Mouse (Mus musculus) lung, embryonic 15.5 days (tissue): ENCODE measurements around the gene Styx. TPM values are rescaled to one million over a fixed set of nuclear protein-coding genes. Genes with fewer than 3 reads are reported as not detected.

Experiments used
- ATAC-seq: fragments of 200-750 bp; cut with Nextera tagmentation; 2 replicates; pipeline ENCODE4 v1.8.0; 2017; ENCODE audit warnings: moderate number of reproducible peaks, borderline replicate concordance; ENCODE audit not compliant: low FRiP score, low TSS enrichment; ENCODE audit errors: extremely low read depth
- H3K27ac ChIP-seq: fragments of 300-500 bp; sonication (generic); 2 replicates; pipeline ENCODE4 v1.5.1; 2015; ENCODE audit warnings: moderate library complexity, mild to moderate bottlenecking, inconsistent platforms
- H3K27me3 ChIP-seq: fragments of 300-500 bp; sonication (generic); 2 replicates; pipeline ENCODE4 v1.6.1; 2015; ENCODE audit warnings: inconsistent platforms
- H3K36me3 ChIP-seq: fragments of 300-500 bp; sonication (generic); 2 replicates; pipeline ENCODE4 v1.6.1; 2015; ENCODE audit warnings: inconsistent platforms
- H3K4me1 ChIP-seq: fragments of 300-500 bp; sonication (generic); 2 replicates; pipeline ENCODE4 v1.6.1; 2015; ENCODE audit warnings: inconsistent platforms
- H3K4me2 ChIP-seq: fragments of 300-500 bp; sonication (generic); 2 replicates; pipeline ENCODE4 v1.6.1; 2015; ENCODE audit warnings: inconsistent platforms, mild to moderate bottlenecking, moderate library complexity
- H3K4me3 ChIP-seq: fragments of 300-500 bp; sonication (generic); 2 replicates; pipeline ENCODE4 v1.5.1; 2015; ENCODE audit warnings: mild to moderate bottlenecking, inconsistent platforms
- H3K9ac ChIP-seq: fragments of 300-500 bp; sonication (generic); 2 replicates; pipeline ENCODE4 v1.6.1; 2015; ENCODE audit warnings: inconsistent platforms
- H3K9me3 ChIP-seq: fragments of 300-500 bp; sonication (generic); 2 replicates; pipeline ENCODE4 v1.6.1; 2016; ENCODE audit warnings: inconsistent platforms
- WGBS: fragments of 180-500 bp; shearing (Covaris S2); methylation state at CpG from one replicate; pipeline ENCODE4 v1.1.7; 2015; 5-methylcytosine and 5-hydroxymethylcytosine counted together
- polyA plus RNA-seq: library from polyadenylated mRNA; unstranded; fragments of >200 nt; fragmentation: Nextera tagmentation; extraction: Ambion mirVana; gene quantifications from 2 replicates; pipeline ENCODE4 v1.2.1, GENCODE M21; 2015

Styx gene
- polyA plus RNA-seq, 1 experiment from 2014 or later: 68.9 TPM

DNA sequence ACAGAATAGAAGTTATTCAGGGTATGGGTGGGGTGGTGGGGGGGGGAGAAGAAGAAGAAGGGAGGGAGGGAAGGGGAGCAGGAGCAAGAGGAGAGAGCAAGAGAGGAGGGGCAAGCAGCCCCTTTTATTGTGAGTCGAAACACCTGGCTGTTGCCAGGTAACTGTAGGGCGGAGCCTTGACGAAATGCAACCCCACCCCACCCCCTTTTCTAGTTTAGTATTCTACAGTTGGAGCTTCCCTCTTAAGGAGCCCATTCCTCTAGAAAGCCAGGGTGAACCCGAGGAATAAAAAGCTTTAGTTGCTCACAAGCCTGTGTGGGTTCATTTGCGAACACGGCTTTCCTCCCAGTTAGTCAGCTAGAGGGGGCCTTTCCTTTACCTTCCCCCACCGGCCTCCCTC is 94.0 kb downstream of the Styx start:
- H3K27me3 ChIP-seq: no peaks in the 10 kb centered on the region
- H3K4me2 ChIP-seq: no peak overlapping the region
- peaks cover 25% of the 10 kb centered on the region for H3K4me1 ChIP-seq
- 59% methylated on average over 7 of the region's 7 CpGs for WGBS
- ATAC-seq: no peak
- H3K4me3 ChIP-seq: no peak overlapping the region
- H3K27ac ChIP-seq: no peak overlapping the region
- H3K9ac ChIP-seq: no peak overlapping the region
- no peaks in the 10 kb centered on the region for H3K9me3 ChIP-seq
- no peaks in the 10 kb centered on the region for H3K36me3 ChIP-seq

DNA sequence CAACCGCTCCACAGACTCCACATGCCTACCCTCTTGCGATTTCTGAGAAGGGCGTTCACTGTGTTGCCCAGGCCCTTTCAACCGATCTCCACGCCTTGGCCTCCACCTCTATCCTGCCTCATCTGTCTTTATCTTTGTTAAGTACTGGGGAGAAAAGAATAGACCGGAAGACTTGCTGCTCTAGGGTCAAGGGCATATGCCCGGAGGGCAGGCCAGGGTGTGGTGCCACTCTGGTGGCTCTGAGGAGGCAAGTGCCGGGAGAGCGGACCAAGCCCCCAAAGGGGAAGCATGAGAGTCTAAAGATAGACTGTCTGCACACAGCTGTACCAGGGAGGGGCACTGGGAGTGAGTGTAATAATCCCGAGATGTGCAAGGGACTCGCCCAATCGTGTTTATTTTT is 94.6 kb downstream of the Styx start:
- Histone ChIP-seq H3K4me2 (no peak overlapping the region), H3K4me3 (no peak overlapping the region), H3K9ac (no peak overlapping the region), H3K27ac (no peak overlapping the region), H3K9me3 (no peaks in the 10 kb centered on the region), H3K36me3 (no peaks in the 10 kb centered on the region), H3K4me1 (peaks cover 25% of the 10 kb centered on the region), H3K27me3 (no peaks in the 10 kb centered on the region)
- ATAC-seq: no peak
- 52% methylated on average over 12 of the region's 12 CpGs for WGBS

DNA sequence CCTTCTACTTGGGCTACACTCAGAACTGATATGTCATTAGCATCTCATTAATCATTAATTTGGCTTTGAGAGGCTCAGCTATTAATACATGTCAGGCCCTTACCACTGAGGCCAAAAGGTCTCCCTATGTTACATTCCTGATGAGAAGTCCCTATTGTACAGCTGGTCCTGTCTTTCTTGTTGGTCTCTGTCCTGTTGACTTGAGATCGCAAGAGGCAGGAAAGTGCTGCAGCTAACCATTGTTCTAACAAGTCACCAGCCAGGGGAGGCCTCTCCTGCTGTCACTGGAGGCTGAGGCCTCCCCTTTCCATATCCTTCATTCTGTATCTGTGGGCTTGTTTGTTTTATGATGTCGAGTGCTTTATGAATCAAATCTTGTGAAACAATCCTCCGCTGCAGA is 95.9 kb downstream of the Styx start:
- H3K4me2 ChIP-seq: no peak overlapping the region
- WGBS: 24% methylated on average over 3 of the region's 3 CpGs
- peaks cover 28% of the 10 kb centered on the region for H3K4me1 ChIP-seq
- H3K27me3 ChIP-seq: no peaks in the 10 kb centered on the region
- no peak; the same call in 1 of the 2 replicates for ATAC-seq
- H3K27ac ChIP-seq: no peak overlapping the region
- H3K4me3 ChIP-seq: no peak overlapping the region
- H3K9ac ChIP-seq: no peak overlapping the region
- no peaks in the 10 kb centered on the region for H3K36me3 ChIP-seq
- no peaks in the 10 kb centered on the region for H3K9me3 ChIP-seq

DNA sequence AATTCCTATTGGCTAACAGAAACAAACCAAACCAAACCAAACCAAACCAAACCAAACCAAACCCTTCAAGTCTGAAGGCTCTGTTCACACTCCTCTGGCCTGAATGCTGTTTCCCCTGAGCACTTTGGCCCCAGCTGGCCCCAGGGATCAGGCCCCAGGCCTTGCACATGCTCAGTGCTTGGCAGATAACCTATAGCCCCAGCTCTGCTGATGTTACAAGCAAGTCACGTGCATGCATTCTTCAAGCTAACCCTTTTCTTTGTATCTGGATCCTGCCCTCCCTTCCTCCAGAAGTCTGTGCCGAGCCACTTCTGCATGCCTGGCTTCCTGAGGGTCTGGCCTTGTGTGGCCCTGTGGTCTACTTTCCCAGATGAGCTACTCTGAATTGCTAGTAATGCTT is 100.2 kb downstream of the Styx start:
- Histone ChIP-seq H3K27me3 (no peaks in the 10 kb centered on the region), H3K9me3 (no peaks in the 10 kb centered on the region), H3K27ac (peak overlapping the region; percentile 67; the same call in 1 of the 2 replicates), H3K4me2 (no peak overlapping the region), H3K9ac (no peak overlapping the region), H3K4me1 (peaks cover 50% of the 10 kb centered on the region), H3K36me3 (no peaks in the 10 kb centered on the region), H3K4me3 (no peak overlapping the region)
- ATAC-seq: no peak
- WGBS: 26% methylated on average over 2 of the region's 2 CpGs

DNA sequence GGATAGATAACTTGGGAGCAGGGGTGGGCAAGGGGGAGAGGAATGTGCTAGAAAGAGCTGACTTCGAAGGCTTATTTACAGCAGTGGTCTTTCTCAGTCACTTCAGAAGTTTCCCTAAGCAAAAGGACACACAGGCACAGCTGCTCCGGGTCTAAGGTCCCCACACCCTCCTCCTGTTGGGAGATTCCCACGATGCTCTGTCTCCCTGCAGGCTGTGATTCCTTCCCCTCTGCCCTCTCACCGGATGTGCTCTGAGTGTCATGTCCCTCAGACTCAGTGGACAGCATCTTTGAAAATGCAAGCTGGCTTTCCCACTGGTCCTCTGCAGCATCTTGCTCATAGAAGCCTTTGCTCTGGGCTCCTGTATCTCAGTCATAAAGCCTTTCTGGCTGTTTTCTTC is 101.3 kb downstream of the Styx start:
- H3K4me1 ChIP-seq: peaks cover 52% of the 10 kb centered on the region
- peak; percentile 53; the same call in 1 of the 2 replicates for ATAC-seq

DNA sequence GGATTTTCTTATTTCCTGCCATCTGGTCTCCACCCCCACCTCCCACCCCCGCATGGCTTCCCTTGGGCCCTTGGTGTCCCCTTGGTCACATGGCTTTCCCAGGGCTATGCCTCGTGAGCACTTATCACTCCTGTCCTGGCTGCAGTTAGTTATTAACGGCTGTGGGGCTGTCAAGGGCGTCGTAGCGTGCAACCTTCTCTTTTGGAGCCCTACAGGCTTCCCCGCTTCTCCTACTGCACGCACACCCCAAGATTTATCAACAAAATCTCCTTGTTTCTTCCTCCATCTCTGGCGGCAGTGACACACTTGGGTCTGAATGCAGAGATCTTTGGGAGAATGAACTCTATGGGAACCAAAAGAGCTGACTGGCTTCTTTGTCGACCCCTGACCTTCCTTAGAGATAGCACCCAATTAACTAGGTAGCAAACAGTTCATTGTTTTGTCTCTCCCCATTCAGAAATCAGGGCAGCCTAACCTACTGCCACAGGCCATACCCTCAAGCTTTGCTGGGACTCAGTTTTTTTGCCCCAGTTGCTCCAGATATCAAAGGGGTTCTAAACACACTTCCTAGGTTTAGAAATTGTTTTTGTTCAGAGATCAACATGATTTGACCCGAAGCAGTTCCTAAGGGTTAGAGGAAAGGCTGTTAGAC is 102.1 kb downstream of the Styx start:
- no peak overlapping the region for H3K9ac ChIP-seq
- peak overlapping the region; percentile 13; the same call in 1 of the 2 replicates for H3K4me2 ChIP-seq
- no peaks in the 10 kb centered on the region for H3K9me3 ChIP-seq
- peaks cover 58% of the 10 kb centered on the region for H3K4me1 ChIP-seq
- 5% methylated on average over 11 of the region's 11 CpGs for WGBS
- peaks cover 5% of the 10 kb centered on the region for H3K36me3 ChIP-seq
- H3K27ac ChIP-seq: peak overlapping the region; percentile 87
- no peak overlapping the region for H3K4me3 ChIP-seq
- no peaks in the 10 kb centered on the region for H3K27me3 ChIP-seq
- peak; percentile 53 for ATAC-seq

More for the DNA sequence above, 101.3 kb downstream of the Styx start:
- 23% methylated on average over 4 of the region's 4 CpGs for WGBS
- Histone ChIP-seq H3K36me3 (no peaks in the 10 kb centered on the region), H3K4me3 (no peak overlapping the region), H3K4me2 (no peak overlapping the region), H3K9me3 (no peaks in the 10 kb centered on the region), H3K9ac (no peak overlapping the region), H3K27ac (peak overlapping the region; percentile 87), H3K27me3 (no peaks in the 10 kb centered on the region)

DNA sequence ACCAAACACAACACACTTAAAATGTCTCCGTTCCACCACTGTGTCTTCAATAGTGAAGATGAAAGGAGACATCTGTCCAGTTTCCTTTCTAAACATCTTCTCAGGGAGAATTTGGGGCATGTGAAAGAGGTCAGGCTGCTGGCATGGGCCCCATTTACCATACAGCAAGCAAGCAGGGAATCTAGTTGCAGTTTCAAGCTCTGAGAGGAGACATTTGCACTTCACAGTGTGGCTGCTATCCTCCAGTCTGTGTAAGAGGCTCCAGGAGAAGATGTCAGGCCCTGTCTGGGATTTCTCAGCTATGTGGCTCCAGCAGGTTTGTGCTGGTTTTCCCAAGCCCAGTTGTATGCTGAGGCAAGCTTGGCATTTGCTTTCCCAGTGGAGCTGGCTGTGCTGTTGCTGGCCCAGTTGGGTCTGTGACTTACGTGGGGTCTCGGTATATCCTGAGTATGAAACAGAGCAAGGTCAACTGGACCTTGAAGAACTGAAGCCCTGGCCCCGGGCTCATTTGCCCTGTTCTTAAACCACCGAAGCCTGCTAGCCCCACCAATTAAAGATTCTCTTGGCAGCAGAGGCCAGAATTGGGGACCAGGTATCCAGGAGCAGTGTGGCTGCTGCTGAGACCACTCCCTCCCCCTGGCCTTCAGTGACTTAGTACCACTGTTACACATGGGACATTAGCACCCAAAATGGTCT is 102.8 kb downstream of the Styx start:
- Histone ChIP-seq H3K4me2 (no peak overlapping the region), H3K4me3 (no peak overlapping the region), H3K36me3 (peaks cover 12% of the 10 kb centered on the region), H3K27me3 (no peaks in the 10 kb centered on the region), H3K9ac (no peak overlapping the region), H3K9me3 (no peaks in the 10 kb centered on the region), H3K27ac (peak overlapping the region; percentile 87), H3K4me1 (peaks cover 58% of the 10 kb centered on the region)
- 47% methylated on average over 5 of the region's 5 CpGs for WGBS
- ATAC-seq: peak; percentile 66

DNA sequence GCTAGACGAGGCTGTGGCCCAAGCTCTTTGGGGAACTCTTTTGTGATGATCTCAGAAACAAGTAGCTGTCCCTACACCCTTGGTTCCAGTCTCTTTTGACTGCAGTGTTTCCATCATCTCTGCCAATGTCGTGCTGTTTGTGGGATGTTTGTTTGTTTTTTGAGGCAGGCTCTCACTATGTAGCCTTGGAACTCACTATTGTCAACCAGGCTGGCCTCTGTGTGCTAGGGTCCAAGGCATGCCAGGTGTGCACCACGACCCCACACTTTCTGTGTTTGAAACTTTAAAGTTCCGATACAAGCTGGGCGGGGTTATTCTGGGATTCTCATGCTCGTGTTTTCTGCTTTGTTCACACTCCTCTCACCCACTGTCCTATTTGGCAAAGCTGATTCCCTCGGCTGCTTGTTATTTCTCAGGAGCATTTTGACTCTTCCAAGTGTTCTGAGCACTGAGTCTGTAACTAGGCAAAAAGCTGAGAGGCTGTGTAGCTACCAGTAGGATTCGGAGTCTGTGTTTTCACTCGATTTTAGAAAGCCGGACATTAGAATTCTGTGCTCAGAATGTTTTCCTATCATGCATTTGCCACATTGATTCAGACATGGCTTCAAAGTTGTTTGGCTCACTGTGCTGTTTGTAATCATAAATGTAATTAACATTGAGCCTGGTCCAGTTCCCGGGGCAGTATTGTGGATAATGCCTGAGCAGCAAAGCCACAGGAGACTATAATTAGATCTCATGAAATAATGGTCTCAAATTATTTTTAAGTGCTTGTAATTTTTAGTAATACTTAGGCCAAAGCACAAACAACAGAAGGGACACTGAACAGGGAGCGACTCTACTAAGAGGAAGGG is 105.0 kb downstream of the Styx start:
- H3K27me3 ChIP-seq: no peaks in the 10 kb centered on the region
- H3K4me1 ChIP-seq: peaks cover 58% of the 10 kb centered on the region
- peaks cover 30% of the 10 kb centered on the region for H3K36me3 ChIP-seq
- no peak overlapping the region for H3K9ac ChIP-seq
- H3K9me3 ChIP-seq: no peaks in the 10 kb centered on the region
- WGBS: 43% methylated on average over 12 of the region's 12 CpGs
- peak overlapping the region; percentile 87 for H3K27ac ChIP-seq
- H3K4me2 ChIP-seq: no peak overlapping the region
- no peak overlapping the region for H3K4me3 ChIP-seq
- ATAC-seq: no peak

DNA sequence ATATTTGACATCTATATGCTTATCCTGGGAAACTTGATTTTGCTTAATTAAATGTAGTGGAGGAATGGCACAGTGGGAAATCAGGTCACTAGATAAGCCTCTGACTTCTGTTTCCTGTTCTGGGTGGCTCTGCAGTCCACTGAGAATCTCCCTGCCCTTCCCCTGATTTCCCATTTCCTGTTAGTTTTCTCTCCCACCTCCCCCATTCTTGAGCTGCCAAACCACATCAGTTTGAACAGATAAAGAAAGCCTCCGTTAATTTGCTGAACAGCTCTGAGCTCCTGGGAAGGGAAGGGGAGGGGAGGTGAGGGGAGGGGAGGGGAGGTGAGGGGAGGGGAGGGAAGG is 105.6 kb downstream of the Styx start:
- Histone ChIP-seq H3K4me3 (no peak overlapping the region), H3K36me3 (peaks cover 35% of the 10 kb centered on the region), H3K4me2 (no peak overlapping the region), H3K9me3 (no peaks in the 10 kb centered on the region), H3K27ac (peak overlapping the region; percentile 87), H3K27me3 (no peaks in the 10 kb centered on the region), H3K9ac (no peak overlapping the region), H3K4me1 (peaks cover 56% of the 10 kb centered on the region)
- WGBS: 0% methylated on average over 1 of the region's 1 CpGs
- no peak for ATAC-seq

DNA sequence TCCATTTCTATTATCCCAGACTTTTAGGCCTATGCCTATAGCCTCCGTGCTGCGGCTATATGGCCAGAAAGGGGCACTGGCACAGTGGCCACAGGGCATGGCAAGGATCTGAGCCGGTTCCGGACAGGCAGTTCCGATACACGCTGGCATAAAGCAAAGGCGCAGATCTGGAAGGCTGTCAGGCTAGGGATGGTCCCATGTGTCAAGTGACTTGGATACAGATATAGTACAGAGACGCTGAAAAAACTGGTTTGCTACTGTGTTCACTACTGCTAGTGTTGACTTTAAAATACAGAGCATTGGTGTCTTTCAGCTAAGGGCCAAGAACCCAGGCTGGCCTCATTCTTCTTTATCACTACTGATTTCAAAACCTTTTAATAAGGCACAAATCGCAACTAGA is 106.1 kb downstream of the Styx start:
- WGBS: 59% methylated on average over 9 of the region's 9 CpGs
- Histone ChIP-seq H3K9ac (no peak overlapping the region), H3K4me3 (no peak overlapping the region), H3K36me3 (peaks cover 40% of the 10 kb centered on the region), H3K27me3 (no peaks in the 10 kb centered on the region), H3K4me2 (no peak overlapping the region), H3K4me1 (peaks cover 52% of the 10 kb centered on the region), H3K27ac (peak overlapping the region; percentile 77), H3K9me3 (no peaks in the 10 kb centered on the region)
- no peak for ATAC-seq

DNA sequence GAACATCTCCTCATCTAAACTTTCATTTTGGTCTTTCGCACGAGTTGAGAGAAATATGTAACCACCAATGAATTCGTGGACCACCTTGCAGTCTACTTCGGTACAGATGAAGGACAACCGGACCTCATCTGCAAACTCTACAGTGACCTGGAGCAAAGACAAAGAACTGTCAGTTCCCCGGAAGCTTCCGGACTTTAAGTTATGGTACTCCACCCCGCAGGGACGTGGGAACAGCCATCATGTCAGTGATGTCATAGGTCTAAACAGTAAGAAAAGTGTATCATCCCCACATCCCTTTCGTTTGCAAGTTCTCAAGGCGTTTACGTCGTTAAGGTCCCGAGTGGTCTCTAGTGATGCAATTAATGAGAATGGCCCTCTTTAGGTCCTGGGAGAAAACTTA is 109.0 kb downstream of the Styx start:
- no peak for ATAC-seq
- H3K27me3 ChIP-seq: no peaks in the 10 kb centered on the region
- H3K36me3 ChIP-seq: peaks cover 60% of the 10 kb centered on the region
- H3K4me2 ChIP-seq: no peak overlapping the region
- H3K9me3 ChIP-seq: no peaks in the 10 kb centered on the region
- WGBS: 89% methylated on average over 14 of the region's 14 CpGs
- H3K4me1 ChIP-seq: peaks cover 40% of the 10 kb centered on the region
- no peak overlapping the region for H3K4me3 ChIP-seq
- H3K27ac ChIP-seq: no peak overlapping the region
- H3K9ac ChIP-seq: no peak overlapping the region

DNA sequence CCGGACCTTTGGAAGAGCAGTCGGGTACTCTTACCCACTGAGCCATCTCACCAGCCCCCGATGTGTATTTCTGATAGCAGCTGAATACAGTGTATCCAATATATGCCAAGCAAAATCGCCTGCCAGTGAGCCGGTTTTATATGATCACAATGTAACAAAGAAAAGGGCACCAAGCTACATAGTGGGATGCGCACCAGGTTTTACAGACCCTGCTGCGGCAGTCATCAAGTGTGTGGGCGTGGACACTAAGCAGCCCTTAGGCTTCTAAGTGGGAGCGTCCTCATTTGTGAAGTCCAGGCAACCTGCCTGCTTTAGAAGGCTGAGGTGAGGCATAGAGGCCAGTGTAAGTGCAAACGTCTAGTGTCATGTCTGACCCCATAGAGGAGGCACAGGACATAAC is 109.6 kb downstream of the Styx start:
- Histone ChIP-seq H3K27me3 (no peaks in the 10 kb centered on the region), H3K4me1 (peaks cover 37% of the 10 kb centered on the region), H3K36me3 (peaks cover 63% of the 10 kb centered on the region), H3K9me3 (no peaks in the 10 kb centered on the region), H3K4me2 (no peak overlapping the region), H3K27ac (no peak overlapping the region), H3K9ac (no peak overlapping the region), H3K4me3 (no peak overlapping the region)
- 90% methylated on average over 10 of the region's 10 CpGs for WGBS
- no peak for ATAC-seq
